Mouse (Mus musculus): ENCODE measurements around the gene Kcnma1. TPM values are rescaled to one million over a fixed set of nuclear protein-coding genes. Genes with fewer than 3 reads are reported as not detected.

The Kcnma1 gene
- total and polyA plus RNA-seq, 3 experiments: not detected

GRCm38 (mm10) chr14:23492581-23493360, 521.5 kb downstream of the Kcnma1 start:
- Histone ChIP-seq H3K4me3 (ENCODE audit: control insufficient read depth in 1 of 2, insufficient read depth in 1 of 2, low read depth in 2 of 2, low read length in 2 of 2) (no peak overlapping the region), H3K27me3 (ENCODE audit: control insufficient read depth in 1 of 2, insufficient read depth in 2 of 2, low read length in 2 of 2) (no peaks in the 10 kb centered on the region), H3K36me3 (ENCODE audit: control insufficient read depth in 1 of 2, insufficient read depth in 2 of 2, low read length in 2 of 2) (no peaks in the 10 kb centered on the region), H3K79me2 (ENCODE audit: control insufficient read depth, insufficient read depth, low read length, poor library complexity) (no peaks in the 10 kb centered on the region), H3K27ac (ENCODE audit: control insufficient read depth, low read depth, low read length) (no peak overlapping the region), H3K9me3 (replicated peaks; ENCODE audit: insufficient read depth, low read length) (no peaks in the 10 kb centered on the region), H3K9ac (ENCODE audit: control insufficient read depth, low read depth, low read length, poor library complexity, severe bottlenecking) (no peak overlapping the region), H3K4me1 (ENCODE audit: control insufficient read depth in 1 of 2, insufficient read depth in 2 of 2, low read length in 2 of 2) (no peaks in the 10 kb centered on the region)
- TF ChIP-seq CTCF (IDR thresholded peaks at IDR 0.05 in 2 of 3, conservative IDR thresholded peaks at IDR 0.05 in 1 of 3; ENCODE audit: control insufficient read depth in 1 of 3, insufficient read depth in 1 of 3, low read depth in 2 of 3, low read length in 3 of 3, poor library complexity in 1 of 3, severe bottlenecking in 1 of 3) (no peak), CHD2 (IDR thresholded peaks at IDR 0.05; ENCODE audit: low read length) (no peak), SMC3 (IDR thresholded peaks at IDR 0.05; ENCODE audit: low read depth, low read length) (no peak), ZMIZ1 (IDR thresholded peaks at IDR 0.05; ENCODE audit: low read depth, low read length) (no peak), HCFC1 (IDR thresholded peaks at IDR 0.05; ENCODE audit: low read depth, low read length) (no peak), MYB (IDR thresholded peaks at IDR 0.05; ENCODE audit: low read depth, low read length) (no peak), TCF12 (IDR thresholded peaks at IDR 0.05; ENCODE audit: low read depth, low read length) (no peak), USF1 (IDR thresholded peaks at IDR 0.05; ENCODE audit: low read depth, low read length) (no peak), POLR2A (IDR thresholded peaks at IDR 0.05; ENCODE audit: control insufficient read depth in 1 of 2, insufficient read depth in 1 of 2, low read depth in 1 of 2, low read length in 2 of 2, poor library complexity in 1 of 2) (no peak), GABPA (IDR thresholded peaks at IDR 0.05; ENCODE audit: low read depth, low read length) (no peak), ZKSCAN1 (IDR thresholded peaks at IDR 0.05; ENCODE audit: low read depth, low read length) (no peak), RCOR1 (IDR thresholded peaks at IDR 0.05; ENCODE audit: low read depth, low read length) (no peak), ELF1 (IDR thresholded peaks at IDR 0.05; ENCODE audit: low read depth, low read length) (no peak)
- no peak for DNase-seq (ENCODE audit: low read depth, low spot score)

GRCm38 (mm10) chr14:23491359-23491758, 522.9 kb downstream of the Kcnma1 start:
- Histone ChIP-seq H3K79me2 (ENCODE audit: control insufficient read depth, insufficient read depth, low read length, poor library complexity) (no peaks in the 10 kb centered on the region), H3K27ac (ENCODE audit: control insufficient read depth, low read depth, low read length) (no peak overlapping the region), H3K27me3 (ENCODE audit: control insufficient read depth in 1 of 2, insufficient read depth in 2 of 2, low read length in 2 of 2) (no peaks in the 10 kb centered on the region), H3K9ac (ENCODE audit: control insufficient read depth, low read depth, low read length, poor library complexity, severe bottlenecking) (no peak overlapping the region), H3K4me1 (ENCODE audit: control insufficient read depth in 1 of 2, insufficient read depth in 2 of 2, low read length in 2 of 2) (no peaks in the 10 kb centered on the region), H3K9me3 (replicated peaks; ENCODE audit: insufficient read depth, low read length) (no peaks in the 10 kb centered on the region), H3K4me3 (ENCODE audit: control insufficient read depth in 1 of 2, insufficient read depth in 1 of 2, low read depth in 2 of 2, low read length in 2 of 2) (no peak overlapping the region), H3K36me3 (ENCODE audit: control insufficient read depth in 1 of 2, insufficient read depth in 2 of 2, low read length in 2 of 2) (no peaks in the 10 kb centered on the region)
- TF ChIP-seq MAZ (IDR thresholded peaks at IDR 0.05; ENCODE audit: low read depth, low read length) (no peak), NELFE (IDR thresholded peaks at IDR 0.05; ENCODE audit: low read depth, low read length) (no peak), ZMIZ1 (IDR thresholded peaks at IDR 0.05; ENCODE audit: low read depth, low read length) (no peak), E2F4 (IDR thresholded peaks at IDR 0.05; ENCODE audit: borderline replicate concordance, low read depth, low read length) (no peak), UBTF (IDR thresholded peaks at IDR 0.05; ENCODE audit: borderline replicate concordance, insufficient read depth, low read depth, low read length) (no peak), NRF1 (IDR thresholded peaks at IDR 0.05; ENCODE audit: insufficient read depth, low read depth, low read length, poor library complexity, severe bottlenecking) (no peak), TCF12 (IDR thresholded peaks at IDR 0.05; ENCODE audit: low read depth, low read length) (no peak), GATA1 (IDR thresholded peaks at IDR 0.05; ENCODE audit: low read depth, low read length) (no peak), CHD1 (IDR thresholded peaks at IDR 0.05; ENCODE audit: low read depth, low read length) (no peak), JUND (IDR thresholded peaks at IDR 0.05; ENCODE audit: low read depth, low read length) (no peak), POLR2A (IDR thresholded peaks at IDR 0.05; ENCODE audit: control insufficient read depth in 1 of 2, insufficient read depth in 1 of 2, low read depth in 1 of 2, low read length in 2 of 2, poor library complexity in 1 of 2) (no peak), MAX (IDR thresholded peaks at IDR 0.05; ENCODE audit: low read length) (no peak), CHD2 (IDR thresholded peaks at IDR 0.05; ENCODE audit: low read length) (no peak)
- DNase-seq (ENCODE audit: low read depth, low spot score): no peak

Data from MEL (cell line).